Mouse (Mus musculus): ENCODE results near the gene Trip12.
A peak's percentile ranks its signal among the peaks of the same experiment; 100 is the strongest.

Gene Trip12

DNA sequence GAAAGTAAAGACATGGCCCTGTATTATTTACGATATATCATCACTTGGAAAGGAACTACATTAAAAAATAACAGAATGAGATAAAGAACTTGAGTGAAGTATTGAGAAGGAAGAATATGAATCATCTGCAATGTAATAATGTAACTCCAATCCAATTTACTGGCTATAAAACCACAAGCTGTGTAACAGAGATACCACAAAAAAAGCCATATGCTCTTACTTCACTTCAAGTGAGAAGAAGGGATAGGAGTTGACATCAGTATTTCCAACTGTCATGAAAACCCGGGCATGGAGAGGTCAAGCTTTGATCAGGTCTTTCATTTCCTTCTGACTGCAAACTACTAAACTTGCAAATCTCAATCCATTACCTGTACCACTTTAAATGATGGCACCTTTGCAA is 48.9 kb downstream of the Trip12 start:
- no peak for DNase-seq (ENCODE audit: low spot score)

DNA sequence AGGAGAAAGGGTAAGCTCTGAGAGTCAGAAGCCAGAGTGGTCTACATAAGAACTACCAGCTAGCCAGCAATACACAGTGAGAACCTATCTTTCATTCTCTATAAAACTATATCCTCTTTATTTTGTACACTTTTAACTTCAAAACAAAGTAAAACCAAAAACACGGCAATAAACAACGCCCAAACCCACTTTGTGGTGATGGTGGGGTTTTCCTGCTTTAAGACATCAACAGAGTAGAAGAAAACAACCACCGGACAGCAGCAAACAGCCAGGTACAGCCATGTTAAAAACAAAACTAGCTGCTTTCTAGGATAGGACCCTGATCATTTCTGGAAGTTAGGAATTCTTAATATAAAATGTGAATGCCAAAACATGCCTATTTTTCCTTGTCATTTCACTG is 59.7 kb downstream of the Trip12 start:
- DNase-seq (ENCODE audit: low spot score) = no peak

DNA sequence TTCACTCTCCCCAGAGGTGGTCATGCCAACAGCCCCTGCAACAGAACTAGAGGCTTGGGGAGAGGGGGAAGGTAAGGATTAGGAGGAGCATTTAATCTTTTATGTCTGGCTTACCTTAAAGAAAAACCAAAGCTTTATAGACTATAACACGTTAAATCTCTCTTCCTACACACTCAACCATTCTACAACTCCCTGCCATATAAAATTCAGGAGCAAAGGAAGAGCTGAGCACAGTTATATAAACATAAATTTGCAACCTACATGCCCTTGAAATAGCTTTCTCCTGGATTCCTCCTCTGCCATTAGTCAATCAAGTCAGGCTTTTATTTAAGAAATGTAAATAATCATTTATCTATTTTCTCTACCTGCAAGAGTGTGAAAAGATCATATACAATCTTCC is 62.9 kb downstream of the Trip12 start:
- DNase-seq (ENCODE audit: low spot score) = no peak

DNA sequence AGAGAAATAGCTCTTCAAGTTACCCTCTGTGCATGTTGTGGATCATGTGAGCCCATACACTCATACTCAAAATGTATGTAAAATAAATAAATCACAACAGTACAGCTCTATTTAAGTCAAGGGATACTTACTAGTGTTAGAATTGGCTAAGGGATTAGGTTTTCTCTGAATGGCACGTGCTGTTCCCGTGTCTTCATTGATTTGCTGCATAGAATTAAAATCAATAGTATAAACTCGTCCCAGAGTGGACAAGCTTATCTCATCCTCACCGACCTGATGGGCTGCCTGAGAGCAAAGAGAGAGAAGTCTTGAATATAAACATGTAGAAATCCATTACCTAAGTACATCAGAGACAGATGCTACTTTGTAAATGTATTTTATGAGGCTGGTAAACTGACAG is 81.5 kb downstream of the Trip12 start:
- DNase-seq (ENCODE audit: low spot score) = no peak

DNA sequence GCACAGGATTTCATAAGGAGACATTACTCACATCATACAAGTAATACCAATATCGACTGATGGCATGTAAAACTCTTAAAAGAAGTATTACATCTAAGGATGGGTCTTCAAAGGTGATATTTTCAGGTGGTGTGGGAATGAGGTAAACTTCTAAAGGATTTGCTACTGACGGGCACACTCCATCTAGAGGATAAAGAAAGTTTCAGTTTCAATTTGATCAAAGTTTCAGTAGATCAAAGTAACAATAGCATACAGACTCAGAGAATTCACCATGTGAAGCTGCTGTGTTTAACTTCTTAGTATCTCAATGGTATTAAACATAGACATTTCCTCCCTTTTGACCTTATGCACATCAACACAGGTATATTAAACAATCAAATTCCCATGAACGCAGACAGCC is 98.2 kb downstream of the Trip12 start:
- no peak for DNase-seq (ENCODE audit: low spot score)

DNA sequence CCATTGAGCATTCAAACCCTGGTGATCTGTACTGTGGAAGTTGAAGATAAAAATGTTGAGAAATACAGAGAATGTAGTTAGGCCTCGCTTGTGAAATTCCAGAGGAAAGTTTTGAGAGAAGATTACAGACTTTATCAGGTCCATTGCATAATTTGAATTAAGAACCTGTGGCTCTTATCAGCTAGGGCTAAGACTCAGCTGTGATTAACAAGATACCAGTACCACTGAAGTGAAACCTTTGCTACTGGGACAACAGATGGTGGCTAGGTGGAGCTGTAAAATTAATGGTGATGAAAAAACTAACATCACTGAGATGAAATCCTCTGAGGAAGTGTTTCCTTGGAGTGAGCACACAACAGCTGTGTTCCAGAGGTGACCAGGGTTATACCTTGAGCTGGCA is 100.2 kb downstream of the Trip12 start:
- DNase-seq (ENCODE audit: low spot score) = no peak

DNA sequence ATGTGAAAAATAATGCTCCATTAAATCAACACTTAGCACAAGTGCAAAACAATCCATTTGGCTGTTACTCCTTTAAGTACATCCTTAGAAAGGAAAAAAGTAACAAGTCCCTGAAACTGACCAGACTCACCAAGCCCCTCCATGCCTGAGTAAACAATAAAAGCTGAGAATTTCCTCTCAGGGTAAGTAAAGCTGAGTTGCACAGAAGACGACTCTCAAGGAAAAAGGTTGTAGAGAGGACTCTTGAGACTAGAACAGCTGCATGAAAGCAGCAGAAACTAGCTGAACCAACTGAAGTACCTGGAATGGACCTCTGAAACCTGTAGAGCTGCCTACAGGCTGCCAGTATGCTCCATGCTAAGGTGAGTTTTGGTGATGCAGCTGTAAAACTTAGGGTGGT is 103.2 kb downstream of the Trip12 start:
- no peak for DNase-seq (ENCODE audit: low spot score)

DNA sequence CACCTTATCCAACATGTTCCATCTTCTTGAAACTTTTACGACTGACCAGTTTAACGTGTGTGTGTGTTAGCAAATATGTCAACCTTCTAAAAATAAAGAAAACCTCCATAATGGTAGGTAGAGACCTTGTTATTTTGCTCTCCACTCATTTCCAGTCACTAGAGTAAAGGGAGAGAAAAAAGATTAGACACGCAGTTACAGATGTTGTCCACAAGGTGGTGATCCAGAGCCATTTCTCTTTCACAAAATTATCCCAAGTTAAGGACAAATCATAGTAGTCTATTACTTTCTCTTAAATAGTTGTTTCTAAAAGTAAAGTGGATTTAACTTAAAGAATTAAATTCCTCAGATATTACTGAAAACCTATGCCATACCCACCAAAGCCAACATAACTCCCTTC is 106.5 kb downstream of the Trip12 start:
- DNase-seq (ENCODE audit: low spot score) = peak; percentile 40

DNA sequence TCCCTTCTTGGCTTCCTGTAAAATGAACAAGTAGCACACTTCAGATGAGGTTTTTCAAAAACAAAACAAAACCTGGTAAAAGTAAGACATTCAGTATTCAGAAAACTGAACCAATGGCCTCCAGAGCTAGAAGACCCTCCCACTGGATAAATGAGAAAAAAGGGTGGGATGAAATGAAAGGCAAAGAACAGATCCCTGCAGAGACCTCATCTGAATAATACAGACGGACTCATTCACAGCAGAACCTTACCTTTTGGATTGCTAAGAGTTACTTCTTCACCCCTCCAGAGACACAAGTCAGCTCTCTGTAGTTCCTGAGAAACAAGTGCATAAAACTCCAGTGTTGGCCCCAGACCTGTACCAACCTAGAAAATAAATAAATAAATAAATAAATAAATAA is 108.6 kb downstream of the Trip12 start:
- no peak for DNase-seq (ENCODE audit: low spot score)

DNA sequence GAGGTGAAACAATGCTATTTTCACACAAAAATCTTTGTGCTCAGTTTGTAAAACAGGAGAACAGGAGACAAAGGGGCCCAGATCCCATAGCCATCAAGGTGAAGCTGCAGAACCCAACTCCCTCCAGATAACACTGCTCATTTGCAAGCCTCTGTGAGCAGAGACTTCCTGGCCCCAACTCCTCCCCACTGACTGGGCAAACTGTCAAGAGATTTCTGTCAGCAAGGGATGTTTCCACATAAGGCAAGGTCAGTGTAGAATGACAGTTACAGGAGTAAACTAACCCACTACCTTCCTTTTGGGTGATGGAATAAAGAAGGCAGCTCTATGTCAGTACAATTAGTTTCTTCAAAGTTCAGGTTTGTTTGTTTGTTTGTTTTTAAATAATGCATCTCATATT is 117.5 kb downstream of the Trip12 start:
- DNase-seq (ENCODE audit: low spot score) = no peak

DNA sequence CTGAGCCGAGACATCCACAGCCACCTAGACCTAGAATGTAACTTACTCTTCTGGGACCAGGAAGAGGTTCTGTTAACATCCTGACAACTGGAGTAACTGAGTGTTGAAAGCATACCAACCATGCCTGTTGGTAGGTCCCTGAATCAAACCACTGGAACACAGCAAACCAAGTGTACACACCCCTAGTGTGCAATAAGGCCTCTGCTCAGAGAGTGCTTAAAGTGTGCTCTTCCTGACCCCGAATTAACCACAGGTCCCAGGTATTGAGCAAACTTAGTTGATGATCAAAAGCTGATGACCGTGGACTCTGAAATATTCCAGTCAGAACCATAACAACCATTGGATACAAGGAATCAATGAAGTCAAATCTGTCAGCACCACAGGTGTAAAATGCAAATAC is 117.9 kb downstream of the Trip12 start:
- DNase-seq (ENCODE audit: low spot score) = no peak

DNA sequence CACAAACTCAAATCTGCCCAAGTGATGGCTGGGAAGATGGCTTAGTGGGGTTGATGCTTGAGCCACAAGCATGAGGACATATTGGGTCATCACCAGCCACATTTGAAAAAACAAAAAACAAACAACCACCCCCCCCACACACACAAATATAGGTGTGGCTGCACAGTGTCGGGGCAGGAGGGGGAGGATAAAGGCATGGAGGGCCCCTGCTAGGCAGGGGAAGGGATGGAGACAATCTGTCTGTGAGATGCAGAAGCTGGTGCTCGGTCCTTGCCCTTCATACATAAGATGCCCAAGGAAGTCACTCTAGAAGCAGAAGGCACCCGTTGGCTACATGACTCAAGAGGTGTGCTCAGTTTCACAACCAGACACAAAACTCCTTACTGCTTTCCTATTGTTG is 118.4 kb downstream of the Trip12 start:
- no peak for DNase-seq (ENCODE audit: low spot score)

DNA sequence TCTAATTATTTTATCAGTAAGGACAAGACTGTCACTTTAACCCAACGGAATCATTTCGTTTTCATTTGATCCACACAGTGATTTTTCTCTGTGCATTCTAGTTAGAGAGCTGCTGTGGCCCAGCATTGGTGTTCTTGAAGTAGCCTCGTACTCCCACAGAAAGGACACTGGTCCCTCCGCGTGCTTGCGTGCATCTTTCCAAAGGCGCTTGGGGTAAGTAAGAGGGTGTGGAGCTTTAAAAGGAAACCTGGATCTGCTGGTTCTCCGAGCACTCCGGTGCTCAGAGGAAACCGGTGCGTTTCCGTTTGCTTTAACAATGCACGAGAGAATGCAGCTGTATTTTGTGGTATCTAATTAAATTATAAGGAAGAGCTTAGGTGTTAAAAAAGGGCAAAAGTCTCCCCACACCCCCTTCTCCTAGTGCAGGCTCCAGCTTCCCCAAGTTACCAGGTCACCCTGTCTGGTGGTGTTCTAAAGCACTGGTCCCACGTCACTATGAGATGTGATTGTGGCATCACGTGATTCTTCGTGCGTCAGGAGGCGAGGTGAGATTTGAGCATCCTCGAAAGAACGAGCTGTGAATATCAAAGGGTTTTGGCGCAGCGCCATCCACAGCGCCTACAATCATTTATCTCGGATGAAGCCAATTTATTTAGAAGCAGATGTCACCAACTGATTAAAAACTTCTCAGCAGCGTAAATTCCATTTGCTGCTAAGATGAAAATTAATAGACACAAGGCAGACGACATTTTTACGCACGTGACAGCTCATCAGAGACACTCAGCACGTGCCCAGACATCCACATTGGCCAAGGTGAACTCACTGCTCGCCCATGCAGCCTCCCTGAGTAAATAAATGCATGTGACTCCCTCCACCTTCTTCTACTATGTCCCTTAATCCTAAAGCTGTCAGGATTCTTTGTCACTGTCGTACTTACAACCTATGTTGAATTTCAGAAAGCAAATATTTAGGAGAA is 130.2 kb downstream of the Trip12 start:
- peak; percentile 23 for DNase-seq (ENCODE audit: low spot score)

DNA sequence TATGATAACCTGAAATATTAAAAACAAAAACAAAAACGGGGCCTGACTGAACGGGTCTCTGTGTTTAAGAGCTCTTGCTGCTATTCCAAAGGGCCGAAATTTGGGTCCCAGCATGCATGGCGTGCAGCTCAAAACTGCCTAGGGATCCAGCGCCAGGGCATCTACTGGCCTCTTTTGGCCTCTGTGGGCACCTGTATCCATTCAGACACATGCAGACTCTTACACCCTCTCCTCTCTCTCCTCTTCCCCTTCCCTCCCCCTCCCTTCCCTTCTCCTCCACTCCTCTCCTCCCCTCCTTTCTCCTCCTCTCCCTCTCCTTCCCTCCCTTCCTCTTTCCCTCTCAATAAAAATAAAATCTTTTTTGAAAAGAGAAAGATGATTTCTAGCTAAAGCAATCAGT is 130.9 kb downstream of the Trip12 start:
- DNase-seq (ENCODE audit: low spot score) = peak; percentile 37

DNA sequence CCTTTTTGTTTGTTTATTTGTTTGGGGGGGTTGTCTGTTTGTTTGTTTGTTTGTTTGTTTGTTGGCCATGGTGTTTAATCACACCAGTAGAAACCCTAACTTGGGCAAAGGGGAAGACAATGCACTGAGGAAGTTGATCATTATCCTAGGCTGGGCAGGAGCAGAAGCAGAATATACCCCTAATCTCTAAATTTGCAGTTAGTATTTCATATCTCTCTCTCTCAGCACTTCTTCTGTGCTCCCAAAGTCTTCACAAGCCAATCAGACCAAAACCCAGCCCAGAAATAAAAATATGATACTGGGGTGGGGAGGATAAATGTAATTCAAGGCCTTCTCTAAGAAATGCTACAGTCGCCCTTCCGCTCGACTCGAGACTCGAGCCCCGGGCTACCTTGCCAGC is 140.1 kb downstream of the Trip12 start:
- no peak for DNase-seq (ENCODE audit: low spot score)

DNA sequence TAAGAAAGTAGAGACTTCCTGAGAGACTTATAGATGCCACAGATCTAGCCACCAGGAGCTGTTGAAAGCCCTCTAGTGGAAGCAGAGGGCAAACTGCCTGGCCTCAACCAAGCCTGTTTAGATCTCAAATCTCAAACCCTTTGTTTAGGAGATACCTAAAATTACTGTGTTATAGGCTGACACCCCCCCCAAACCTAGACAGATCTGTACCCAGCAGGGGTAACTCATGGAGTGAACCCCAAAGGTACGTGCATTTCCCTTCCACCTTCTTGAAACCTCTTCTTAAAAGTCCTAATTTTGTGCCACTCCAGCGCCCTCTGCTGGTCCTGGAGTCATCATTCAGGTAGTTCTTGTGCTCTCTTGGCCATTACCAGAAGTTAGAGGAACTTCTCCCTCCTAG is 143.2 kb downstream of the Trip12 start:
- peak; percentile 80 for DNase-seq (ENCODE audit: low spot score)

DNA sequence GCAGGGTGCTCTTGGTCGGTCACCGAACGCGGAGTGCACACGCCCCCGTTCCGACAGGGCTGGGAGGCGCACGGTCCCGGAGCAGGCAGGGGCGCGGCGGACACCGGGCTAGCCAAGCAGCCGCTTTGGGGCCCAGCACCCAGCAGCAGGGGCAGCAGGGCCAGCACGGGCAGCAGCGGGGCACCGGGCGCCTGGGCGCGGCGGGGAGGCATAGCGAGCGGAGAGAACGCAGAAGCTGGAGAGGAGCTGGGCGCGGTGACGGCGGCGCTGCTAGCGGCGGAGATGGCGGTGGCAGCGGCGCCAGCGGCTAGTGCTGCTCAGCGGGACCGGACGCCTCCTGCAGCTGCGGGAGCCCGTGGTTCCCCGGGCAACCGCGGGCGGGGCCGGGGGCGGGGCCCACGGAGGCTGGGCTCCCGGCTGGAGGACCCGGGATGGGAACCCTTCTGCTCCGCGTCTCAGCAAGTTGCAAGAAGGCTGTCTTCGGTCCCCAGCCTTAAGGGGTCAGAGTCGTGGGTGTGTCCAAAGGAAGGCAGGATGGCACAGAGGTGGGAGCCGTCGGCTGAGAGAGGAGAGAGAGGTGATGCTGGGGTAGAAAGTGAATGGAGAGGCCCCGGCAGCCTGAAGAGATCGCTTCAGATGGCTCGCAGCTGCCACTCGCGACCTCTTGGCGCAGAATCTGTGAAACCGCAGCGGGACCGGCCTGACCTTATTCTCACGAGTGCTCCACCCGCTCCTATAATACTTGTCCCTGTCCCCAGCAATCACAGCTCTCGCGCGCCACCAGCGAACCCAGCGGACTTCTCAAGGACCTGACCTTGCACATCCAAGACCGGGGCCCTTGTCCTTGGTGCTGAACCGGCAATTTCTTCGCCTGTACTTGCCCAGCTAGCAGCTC is 144.6 kb downstream of the Trip12 start, which contains the start of gene Dner:
Dner (minus strand) TSS at position 705 of the 895 bp plus-strand sequence.
- peak; percentile 94 for DNase-seq (ENCODE audit: low spot score)

DNA sequence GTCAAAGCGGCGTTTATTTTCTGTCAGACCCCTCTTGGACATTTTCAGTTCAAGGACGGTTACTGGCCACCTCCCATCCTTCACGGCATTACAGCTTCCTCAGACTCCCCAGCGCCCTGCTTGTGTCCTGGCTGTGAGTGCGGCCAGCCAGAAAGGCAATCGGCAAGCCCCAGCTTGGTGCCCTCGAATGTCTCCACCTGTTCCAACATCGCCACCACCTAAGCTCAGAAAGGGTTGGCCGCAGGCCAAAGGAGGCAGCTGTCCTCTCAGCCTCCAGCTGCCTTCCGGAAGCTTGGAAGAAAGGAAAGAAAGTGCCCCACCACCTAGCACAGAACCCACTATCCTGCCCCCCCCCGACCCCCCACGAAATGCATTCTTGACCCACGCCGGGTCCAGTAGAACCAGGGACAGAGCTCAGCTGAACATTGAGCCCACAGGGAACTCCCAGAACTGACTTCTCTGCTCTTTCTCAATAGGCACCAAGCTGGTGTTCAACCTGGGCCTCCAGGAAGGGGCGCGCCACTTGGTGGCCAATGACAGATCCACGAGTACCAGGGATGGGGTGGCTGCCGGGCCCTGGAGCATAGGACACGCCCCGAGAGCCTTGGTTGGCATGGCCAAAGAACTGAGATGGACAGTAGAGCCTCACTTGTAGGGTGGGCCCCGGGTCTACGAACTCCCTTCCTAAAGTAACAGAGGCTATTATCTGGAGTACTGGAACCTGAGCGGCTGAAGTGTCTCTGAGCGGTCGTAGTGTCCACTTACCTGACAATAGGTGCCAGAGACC is 145.4 kb downstream of the Trip12 start:
- DNase-seq (ENCODE audit: low spot score) = peak; percentile 12

DNA sequence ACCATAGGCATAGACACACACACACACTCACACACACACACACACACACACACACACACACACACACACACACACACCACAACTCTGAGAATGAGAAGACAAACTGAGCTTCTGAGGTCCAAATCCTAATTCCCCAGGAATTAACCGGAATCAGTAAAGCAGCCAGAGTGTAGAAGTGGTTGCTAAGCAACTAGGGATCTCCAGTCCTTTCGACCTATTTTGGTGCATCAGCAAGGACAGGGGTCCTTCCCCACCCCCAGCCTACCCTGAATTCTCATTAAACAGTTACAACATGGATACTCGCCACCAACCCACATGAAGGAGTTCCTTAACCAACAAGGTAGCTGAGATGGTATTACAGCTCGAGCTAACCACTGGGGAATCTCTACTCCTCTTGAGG is 162.4 kb downstream of the Trip12 start:
- DNase-seq (ENCODE audit: low spot score) = no peak
